Mouse (Mus musculus) activated CD4-positive, CD25-positive, alpha-beta regulatory T cell (primary cell): ENCODE measurements around the gene Lcor. TPM values are rescaled to one million over a fixed set of nuclear protein-coding genes. Genes with fewer than 3 reads are reported as not detected.

ENCODE experiments used
- polyA plus RNA-seq, 2 experiments: library from polyadenylated mRNA; unstranded; fragments of 100-300 nt; shearing (Covaris generic); gene quantifications; one replicate each; pipeline ENCODE4 v1.2.1; 2017

Gene Lcor
- 10 to 100 TPM in 1 of 2 experiments, 1 to 10 TPM in 1; 8.3 to 10.2 TPM for polyA plus RNA-seq

DNA sequence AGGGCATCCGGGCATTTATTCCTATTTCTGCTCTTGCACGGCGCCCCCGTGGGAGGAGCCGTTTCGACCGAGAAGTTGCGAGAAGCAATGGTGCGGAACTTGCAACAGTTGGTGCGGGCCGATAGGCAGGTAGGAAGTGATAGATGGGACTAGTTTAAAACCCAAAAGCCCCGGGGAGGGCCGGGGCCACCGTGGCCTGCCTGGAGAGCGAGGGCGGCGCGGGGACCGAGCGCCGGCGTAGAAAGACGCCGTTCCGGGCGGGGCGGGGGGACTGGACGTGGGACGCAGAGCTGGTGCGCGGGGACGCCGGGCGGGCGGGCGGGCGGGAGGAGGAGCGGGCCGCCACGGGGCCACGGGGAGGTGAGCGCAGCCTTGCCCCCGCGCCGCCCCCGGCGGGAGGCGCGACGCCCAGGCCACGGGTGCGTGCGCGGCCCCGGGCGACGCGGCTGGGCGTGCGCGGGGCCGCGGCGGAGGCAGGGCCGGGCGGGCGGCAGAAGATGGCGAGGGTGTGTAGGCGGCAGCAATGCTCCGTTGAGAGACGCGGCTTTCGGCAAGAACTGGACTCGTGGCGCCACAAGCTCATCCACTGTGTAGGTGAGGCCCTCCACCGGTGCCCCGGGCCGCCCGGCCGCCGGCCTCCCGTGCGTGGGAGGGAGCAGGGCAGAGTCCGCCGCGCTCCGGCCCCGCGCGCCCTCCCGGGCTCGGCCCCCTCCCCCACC is at the start of gene Lcor:
Lcor (plus strand) TSS at position 448 of the 719 bp plus-strand sequence.

DNA sequence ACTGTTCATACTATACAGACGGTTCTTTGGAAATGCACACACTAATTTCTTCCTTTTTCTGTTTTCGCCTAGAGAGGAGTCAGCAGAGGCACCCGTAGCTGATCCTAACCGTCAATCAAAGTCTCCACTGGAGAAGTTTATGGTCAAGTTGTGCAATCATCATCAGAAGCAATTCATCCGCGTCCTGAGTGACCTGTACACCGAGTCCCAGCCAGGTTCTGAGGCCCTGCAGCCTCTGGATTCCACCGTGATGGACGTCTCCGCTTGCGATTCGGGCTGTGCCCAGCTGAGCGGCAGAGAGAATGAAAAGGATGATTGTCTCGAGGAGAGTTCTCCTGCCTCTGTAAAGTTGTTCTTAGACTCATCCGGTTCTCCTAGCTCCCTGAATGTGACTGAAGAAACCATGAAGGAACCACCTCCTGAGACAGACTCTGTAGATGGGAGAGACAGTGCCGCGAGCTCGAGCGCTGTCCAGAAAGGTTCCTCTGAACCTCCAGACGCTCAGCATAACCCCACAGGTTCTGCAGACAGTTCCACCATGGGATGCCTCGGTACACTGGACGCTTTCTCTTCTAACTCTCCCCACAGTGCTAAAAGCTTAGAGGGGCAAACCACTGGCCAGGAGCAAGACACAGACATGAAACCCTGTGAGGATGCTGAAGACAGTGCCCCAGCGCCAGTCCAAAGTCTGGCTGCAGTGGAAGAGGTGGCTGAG is 99.4 kb downstream of the Lcor start, which contains the start of gene Gm340:
Gm340 (plus strand) TSS at position 665 of the 715 bp plus-strand sequence.

Other genes starting within 250 kb of the Lcor start
- gene Tm9sf3, start 218.6 kb upstream of the Lcor start, polyA plus RNA-seq = 100 to 1,000 TPM; 275 to 287 TPM
- gene Pik3ap1, start 97.5 kb upstream of the Lcor start, polyA plus RNA-seq = 10 to 100 TPM in 1 of 2 experiments, 1 to 10 TPM in 1; 4.4 to 14.5 TPM
- gene Gm340, start 99.7 kb downstream of the Lcor start, polyA plus RNA-seq = 1 to 10 TPM; 2.9 to 3.1 TPM